Mouse (Mus musculus) embryonic fibroblast, embryonic 13.5 days (primary cell): ENCODE measurements at regions not wholly inside any gene's neighbourhood (a gene's known extent, or its start where the extent isn't known, plus 50 kb on each side); places are given as distances from the start of the nearest gene placed in this dataset.

Experiments used
- H3K27ac ChIP-seq: 2 replicates; pipeline ENCODE4 v1.5.1; 2012; ENCODE audit warnings: low read length, control low read depth, inconsistent platforms; ENCODE audit not compliant: insufficient read depth
- H3K4me1 ChIP-seq: 2 replicates; pipeline ENCODE4 v1.6.1; 2011; ENCODE audit warnings: low read length; ENCODE audit not compliant: control insufficient read depth, insufficient read depth
- H3K4me3 ChIP-seq: 2 replicates; pipeline ENCODE4 v1.5.1; 2011; ENCODE audit warnings: mild to moderate bottlenecking, control low read depth, low read length; ENCODE audit not compliant: insufficient read depth
- CTCF ChIP-seq: IDR thresholded peaks from 2 replicates; pipeline ENCODE4 v1.5.1; 2011; ENCODE audit warnings: mild to moderate bottlenecking, control low read depth, low read length, moderate library complexity, borderline replicate concordance; ENCODE audit not compliant: insufficient read depth
- POLR2A ChIP-seq: IDR thresholded peaks from 2 replicates; pipeline ENCODE4 v1.6.1; 2011; ENCODE audit warnings: low read depth, mild to moderate bottlenecking, control low read depth, low read length, moderate library complexity

- TF ChIP-seq CTCF (no peak), POLR2A (no peak)
- no peaks in the 10 kb centered on the region for H3K4me1 ChIP-seq
- no peak overlapping the region for H3K4me3 ChIP-seq
- no peak overlapping the region for H3K27ac ChIP-seq
Observed at GRCm38 (mm10) chr4:32106664-32107171, 131.9 kb upstream of the Bach2 start.

- Histone ChIP-seq H3K27ac (no peak overlapping the region), H3K4me1 (no peaks in the 10 kb centered on the region), H3K4me3 (no peak overlapping the region)
- no peak for TF ChIP-seq CTCF
- no peak for TF ChIP-seq POLR2A
Observed at GRCm38 (mm10) chr4:32122320-32122719, 116.3 kb upstream of the Bach2 start.

- H3K4me1 ChIP-seq, result no peaks in the 10 kb centered on the region
- TF ChIP-seq POLR2A, result no peak
- no peak for TF ChIP-seq CTCF
- no peak overlapping the region for H3K4me3 ChIP-seq
- no peak overlapping the region for H3K27ac ChIP-seq
Observed at GRCm38 (mm10) chr4:32126828-32127227, 111.8 kb upstream of the Bach2 start.

GRCm38 (mm10) chr4:32130594-32130993 is 108.0 kb upstream of the Bach2 start:
- TF ChIP-seq POLR2A (no peak), CTCF (no peak)
- Histone ChIP-seq H3K4me3 (no peak overlapping the region), H3K27ac (no peak overlapping the region)

GRCm38 (mm10) chr4:32131819-32132218 is 106.8 kb upstream of the Bach2 start:
- no peak overlapping the region for H3K27ac ChIP-seq
- no peaks in the 10 kb centered on the region for H3K4me1 ChIP-seq
- no peak for TF ChIP-seq POLR2A
- no peak for TF ChIP-seq CTCF
- no peak overlapping the region for H3K4me3 ChIP-seq

More at GRCm38 (mm10) chr4:32130594-32130993, 108.0 kb upstream of the Bach2 start:
- no peaks in the 10 kb centered on the region for H3K4me1 ChIP-seq

- Histone ChIP-seq H3K4me3 (no peak overlapping the region), H3K4me1 (no peaks in the 10 kb centered on the region), H3K27ac (no peak overlapping the region)
- TF ChIP-seq CTCF (no peak), POLR2A (no peak)
Observed at GRCm38 (mm10) chr4:32136151-32136550, 102.5 kb upstream of the Bach2 start.

- no peak overlapping the region for H3K4me3 ChIP-seq
- TF ChIP-seq CTCF (no peak), POLR2A (no peak)
- H3K27ac ChIP-seq, result no peak overlapping the region
- H3K4me1 ChIP-seq, result no peaks in the 10 kb centered on the region
Observed at GRCm38 (mm10) chr4:32137243-32137642, 101.4 kb upstream of the Bach2 start.

- no peak for TF ChIP-seq POLR2A
- no peak for TF ChIP-seq CTCF
- Histone ChIP-seq H3K4me1 (no peaks in the 10 kb centered on the region), H3K4me3 (no peak overlapping the region), H3K27ac (no peak overlapping the region)
Observed at GRCm38 (mm10) chr4:32137966-32138365, 100.6 kb upstream of the Bach2 start.

GRCm38 (mm10) chr4:32139586-32139985 is 99.0 kb upstream of the Bach2 start:
- Histone ChIP-seq H3K27ac (no peak overlapping the region), H3K4me3 (no peak overlapping the region), H3K4me1 (no peaks in the 10 kb centered on the region)
- TF ChIP-seq CTCF (no peak), POLR2A (no peak)

- no peak overlapping the region for H3K4me3 ChIP-seq
- TF ChIP-seq CTCF (no peak), POLR2A (no peak)
- no peak overlapping the region for H3K27ac ChIP-seq
- H3K4me1 ChIP-seq, result no peaks in the 10 kb centered on the region
Observed at GRCm38 (mm10) chr4:32140068-32140467, 98.5 kb upstream of the Bach2 start.

GRCm38 (mm10) chr4:32142198-32142597 is 96.4 kb upstream of the Bach2 start:
- H3K27ac ChIP-seq, result no peak overlapping the region
- no peaks in the 10 kb centered on the region for H3K4me1 ChIP-seq
- no peak overlapping the region for H3K4me3 ChIP-seq
- TF ChIP-seq CTCF (no peak), POLR2A (no peak)
